Mouse (Mus musculus) neural tube, embryonic 12.5 days (tissue): ENCODE measurements at regions not wholly inside any gene's neighbourhood (a gene's known extent, or its start where the extent isn't known, plus 50 kb on each side); places are given as distances from the start of the nearest gene placed in this dataset.
A peak's percentile ranks its signal among the peaks of the same experiment; 100 is the strongest.
"Not testable (repeated sequence)": the region's sequence is repeated elsewhere in the genome, so short reads cannot be mapped to it uniquely, and the experiment has no call there.

Experiments used
- ATAC-seq: fragments of 200-750 bp; cut with Nextera tagmentation; 2 replicates; pipeline ENCODE4 v1.8.0; 2017; ENCODE audit warnings: low read depth, mild to moderate bottlenecking, moderate TSS enrichment, moderate library complexity; ENCODE audit not compliant: low FRiP score
- H3K27ac ChIP-seq: fragments of 300-500 bp; sonication (generic); 2 replicates; pipeline ENCODE4 v1.5.1; 2016
- H3K27me3 ChIP-seq: fragments of 300-500 bp; sonication (generic); replicated peaks from 2 replicates; pipeline ENCODE4 v1.6.1; 2016; ENCODE audit warnings: mild to moderate bottlenecking
- H3K36me3 ChIP-seq: fragments of 300-500 bp; sonication (generic); 2 replicates; pipeline ENCODE4 v1.6.1; 2016; ENCODE audit warnings: mild to moderate bottlenecking
- H3K4me1 ChIP-seq: fragments of 300-500 bp; sonication (generic); 2 replicates; pipeline ENCODE4 v1.6.1; 2016
- H3K4me2 ChIP-seq: fragments of 300-500 bp; sonication (generic); replicated peaks from 2 replicates; pipeline ENCODE4 v1.6.1; 2016; ENCODE audit warnings: mild to moderate bottlenecking
- H3K4me3 ChIP-seq: fragments of 300-500 bp; sonication (generic); 2 replicates; pipeline ENCODE4 v1.5.1; 2016
- H3K9ac ChIP-seq: fragments of 300-500 bp; sonication (generic); 2 replicates; pipeline ENCODE4 v1.6.1; 2016; ENCODE audit warnings: mild to moderate bottlenecking
- H3K9me3 ChIP-seq: fragments of 300-500 bp; sonication (generic); 2 replicates; pipeline ENCODE4 v1.6.1; 2016; ENCODE audit warnings: mild to moderate bottlenecking
- WGBS: fragments of 180-500 bp; shearing (Covaris S2); methylation state at CpG from one replicate; pipeline ENCODE4 v1.1.7; 2016; 5-methylcytosine and 5-hydroxymethylcytosine counted together

- no peaks in the 10 kb centered on the region for H3K4me1 ChIP-seq
- ATAC-seq, result no peak
- 71% methylated on average over 8 of the region's 8 CpGs for WGBS
- no peaks in the 10 kb centered on the region for H3K27me3 ChIP-seq
- no peak overlapping the region for H3K27ac ChIP-seq
- H3K4me2 ChIP-seq, result no peak overlapping the region
- H3K4me3 ChIP-seq, result no peak overlapping the region
- no peaks in the 10 kb centered on the region for H3K36me3 ChIP-seq
- no peak overlapping the region for H3K9ac ChIP-seq
- H3K9me3 ChIP-seq, result no peaks in the 10 kb centered on the region
Measured at GRCm38 (mm10) chr10:111354607-111355006, 56.1 kb downstream of the Bbs10 start.

GRCm38 (mm10) chr10:111358340-111358739 lies 59.9 kb downstream of the Bbs10 start:
- not testable (repeated sequence) for H3K4me1 ChIP-seq, H3K9ac ChIP-seq, H3K4me3 ChIP-seq, H3K27me3 ChIP-seq, H3K4me2 ChIP-seq, H3K36me3 ChIP-seq, H3K9me3 ChIP-seq, ATAC-seq, H3K27ac ChIP-seq
- 95% methylated on average over 1 of the region's 1 CpGs for WGBS

GRCm38 (mm10) chr10:111361749-111362435 lies 63.4 kb downstream of the Bbs10 start:
- Histone ChIP-seq H3K4me1 (no peaks in the 10 kb centered on the region), H3K36me3 (no peaks in the 10 kb centered on the region)
- WGBS, result 93% methylated on average over 18 of the region's 18 CpGs

GRCm38 (mm10) chr10:111363729-111364617 lies 65.5 kb downstream of the Bbs10 start:
- Histone ChIP-seq H3K27me3 (no peaks in the 10 kb centered on the region), H3K27ac (no peak overlapping the region), H3K4me1 (no peaks in the 10 kb centered on the region), H3K4me2 (no peak overlapping the region), H3K4me3 (no peak overlapping the region), H3K9me3 (no peaks in the 10 kb centered on the region), H3K36me3 (no peaks in the 10 kb centered on the region), H3K9ac (no peak overlapping the region)
- no peak for ATAC-seq
- 52% methylated on average over 14 of the region's 14 CpGs for WGBS

More at GRCm38 (mm10) chr10:111361749-111362435, 63.4 kb downstream of the Bbs10 start:
- Histone ChIP-seq H3K27me3 (no peaks in the 10 kb centered on the region), H3K4me3 (no peak overlapping the region), H3K27ac (no peak overlapping the region), H3K9ac (no peak overlapping the region), H3K9me3 (no peaks in the 10 kb centered on the region), H3K4me2 (no peak overlapping the region)
- no peak for ATAC-seq

- ATAC-seq, result no peak
- WGBS, result 84% methylated on average over 5 of the region's 5 CpGs
- no peaks in the 10 kb centered on the region for H3K36me3 ChIP-seq
Measured at GRCm38 (mm10) chr10:111365011-111365410, 66.5 kb downstream of the Bbs10 start.

GRCm38 (mm10) chr10:111369046-111369445 lies 70.6 kb downstream of the Bbs10 start:
- not testable (repeated sequence) for H3K4me3 ChIP-seq, H3K9ac ChIP-seq, H3K4me2 ChIP-seq, ATAC-seq, H3K27me3 ChIP-seq, H3K9me3 ChIP-seq, H3K36me3 ChIP-seq, H3K27ac ChIP-seq, H3K4me1 ChIP-seq
- 83% methylated on average over 3 of the region's 3 CpGs for WGBS

More at GRCm38 (mm10) chr10:111365011-111365410, 66.5 kb downstream of the Bbs10 start:
- Histone ChIP-seq H3K4me1 (no peaks in the 10 kb centered on the region), H3K9ac (no peak overlapping the region), H3K27ac (no peak overlapping the region), H3K9me3 (no peaks in the 10 kb centered on the region), H3K4me2 (no peak overlapping the region), H3K4me3 (no peak overlapping the region), H3K27me3 (no peaks in the 10 kb centered on the region)

- Histone ChIP-seq H3K4me3 (no peak overlapping the region), H3K36me3 (no peaks in the 10 kb centered on the region), H3K27me3 (no peaks in the 10 kb centered on the region), H3K4me2 (no peak overlapping the region), H3K9me3 (no peaks in the 10 kb centered on the region), H3K4me1 (no peaks in the 10 kb centered on the region), H3K9ac (no peak overlapping the region), H3K27ac (no peak overlapping the region)
- 59% methylated on average over 11 of the region's 11 CpGs for WGBS
- ATAC-seq, result no peak
Measured at GRCm38 (mm10) chr10:111378047-111378618, 79.7 kb downstream of the Bbs10 start.

GRCm38 (mm10) chr10:111381689-111382088 lies 83.2 kb downstream of the Bbs10 start:
- no peak overlapping the region for H3K9ac ChIP-seq
- ATAC-seq, result peak; percentile 63; the same call in 1 of the 2 replicates
- no peaks in the 10 kb centered on the region for H3K36me3 ChIP-seq
- no peak overlapping the region for H3K4me2 ChIP-seq
- no peaks in the 10 kb centered on the region for H3K9me3 ChIP-seq
- H3K4me3 ChIP-seq, result no peak overlapping the region
- no peaks in the 10 kb centered on the region for H3K4me1 ChIP-seq
- WGBS, result 81% methylated on average over 15 of the region's 15 CpGs
- no peak overlapping the region for H3K27ac ChIP-seq
- no peaks in the 10 kb centered on the region for H3K27me3 ChIP-seq

GRCm38 (mm10) chr10:111382206-111382930 lies 83.9 kb downstream of the Bbs10 start:
- no peak overlapping the region for H3K27ac ChIP-seq
- H3K9me3 ChIP-seq, result no peaks in the 10 kb centered on the region
- no peaks in the 10 kb centered on the region for H3K4me1 ChIP-seq
- 53% methylated on average over 4 of the region's 4 CpGs for WGBS
- H3K4me3 ChIP-seq, result no peak overlapping the region
- no peak overlapping the region for H3K9ac ChIP-seq
- no peaks in the 10 kb centered on the region for H3K27me3 ChIP-seq
- no peak for ATAC-seq
- no peak overlapping the region for H3K4me2 ChIP-seq
- H3K36me3 ChIP-seq, result no peaks in the 10 kb centered on the region

GRCm38 (mm10) chr10:111385561-111385960 lies 87.1 kb downstream of the Bbs10 start:
- H3K27ac ChIP-seq, result no peak overlapping the region
- no peaks in the 10 kb centered on the region for H3K36me3 ChIP-seq
- no peak for ATAC-seq
- no peak overlapping the region for H3K9ac ChIP-seq
- no peaks in the 10 kb centered on the region for H3K4me1 ChIP-seq
- no peak overlapping the region for H3K4me3 ChIP-seq
- H3K9me3 ChIP-seq, result no peaks in the 10 kb centered on the region
- no peaks in the 10 kb centered on the region for H3K27me3 ChIP-seq
- 89% methylated on average over 9 of the region's 9 CpGs for WGBS
- no peak overlapping the region for H3K4me2 ChIP-seq

GRCm38 (mm10) chr10:111387869-111388538 lies 85.0 kb upstream of the Nap1l1 start:
- no peaks in the 10 kb centered on the region for H3K36me3 ChIP-seq
- H3K4me3 ChIP-seq, result no peak overlapping the region
- H3K9ac ChIP-seq, result no peak overlapping the region
- no peak for ATAC-seq
- H3K4me1 ChIP-seq, result no peaks in the 10 kb centered on the region
- no peak overlapping the region for H3K4me2 ChIP-seq
- WGBS, result 69% methylated on average over 18 of the region's 18 CpGs
- no peak overlapping the region for H3K27ac ChIP-seq
- no peaks in the 10 kb centered on the region for H3K9me3 ChIP-seq
- H3K27me3 ChIP-seq, result no peaks in the 10 kb centered on the region
